Mouse (Mus musculus): ENCODE results near the gene Ogfod2. TPM values are rescaled to one million over a fixed set of nuclear protein-coding genes. Genes with fewer than 3 reads are reported as not detected.

The Ogfod2 gene
- polyA plus RNA-seq, 1 experiment from 2014 or later, result 19.7 TPM

- H3K4me3 ChIP-seq (replicated peaks; ENCODE audit: low read depth, low read length), result peak overlapping the region; percentile 84
- ATAC-seq (ENCODE audit: low FRiP score, low TSS enrichment), result no peak
- H3K27ac ChIP-seq (replicated peaks; ENCODE audit: low read depth, low read length), result peak overlapping the region; percentile 81
- H3K36me3 ChIP-seq (ENCODE audit: control insufficient read depth, insufficient read depth, low read length), result peaks cover 33% of the 10 kb centered on the region
- WGBS, result 23% methylated on average over 7 of the region's 7 CpGs
- H3K9ac ChIP-seq (replicated peaks; ENCODE audit: low read length), result peak overlapping the region; percentile 89
- DNase-seq, result no peak
- no peaks in the 10 kb centered on the region for H3K9me3 ChIP-seq (ENCODE audit: control insufficient read depth, low read length)
- no peaks in the 10 kb centered on the region for H3K27me3 ChIP-seq (ENCODE audit: control insufficient read depth, insufficient read depth, low read length)
- peaks cover 22% of the 10 kb centered on the region for H3K4me1 ChIP-seq (ENCODE audit: control insufficient read depth, insufficient read depth, low read length)
- peak overlapping the region; percentile 87 for H3K4me2 ChIP-seq (ENCODE audit: low read length)
Measured at GRCm38 (mm10) chr5:124115531-124115930, 3.4 kb downstream of the Ogfod2 start.

GRCm38 (mm10) chr5:124115990-124116845 is 4.1 kb downstream of the Ogfod2 start, which contains the start of gene Arl6ip4:
TSS of gene Arl6ip4 (plus strand) at chr5:124116089.
- H3K4me2 ChIP-seq (ENCODE audit: low read length), result peak within 1 kb of the TSS; percentile 87
- peak within 1 kb of the TSS; percentile 89 for H3K9ac ChIP-seq (replicated peaks; ENCODE audit: low read length)
- H3K9me3 ChIP-seq (ENCODE audit: control insufficient read depth, low read length), result no peaks in the 10 kb centered on the region
- peak within 1 kb of the TSS; percentile 81 for H3K27ac ChIP-seq (replicated peaks; ENCODE audit: low read depth, low read length)
- H3K36me3 ChIP-seq (ENCODE audit: control insufficient read depth, insufficient read depth, low read length), result peaks cover 40% of the 10 kb centered on the region
- no peaks in the 10 kb centered on the region for H3K27me3 ChIP-seq (ENCODE audit: control insufficient read depth, insufficient read depth, low read length)
- H3K4me3 ChIP-seq (replicated peaks; ENCODE audit: low read depth, low read length), result peak within 1 kb of the TSS; percentile 84
- DNase-seq, result peak; percentile 90
- 1% methylated on average over 64 of the region's 64 CpGs for WGBS
- H3K4me1 ChIP-seq (ENCODE audit: control insufficient read depth, insufficient read depth, low read length), result peaks cover 20% of the 10 kb centered on the region
- no peak for ATAC-seq (ENCODE audit: low FRiP score, low TSS enrichment)

- DNase-seq (no peak), ATAC-seq (ENCODE audit: low FRiP score, low TSS enrichment) (no peak)
- no peak overlapping the region for H3K4me3 ChIP-seq (replicated peaks; ENCODE audit: low read depth, low read length)
- no peak overlapping the region for H3K9ac ChIP-seq (replicated peaks; ENCODE audit: low read length)
- H3K4me1 ChIP-seq (ENCODE audit: control insufficient read depth, insufficient read depth, low read length), result peaks cover 8% of the 10 kb centered on the region
- no peaks in the 10 kb centered on the region for H3K27me3 ChIP-seq (ENCODE audit: control insufficient read depth, insufficient read depth, low read length)
- 81% methylated on average over 5 of the region's 5 CpGs for WGBS
- H3K36me3 ChIP-seq (ENCODE audit: control insufficient read depth, insufficient read depth, low read length), result peaks cover 68% of the 10 kb centered on the region
- H3K27ac ChIP-seq (replicated peaks; ENCODE audit: low read depth, low read length), result no peak overlapping the region
- H3K4me2 ChIP-seq (ENCODE audit: low read length), result no peak overlapping the region
- H3K9me3 ChIP-seq (ENCODE audit: control insufficient read depth, low read length), result no peaks in the 10 kb centered on the region
Measured at GRCm38 (mm10) chr5:124119204-124119603, 7.1 kb downstream of the Ogfod2 start.

GRCm38 (mm10) chr5:124122357-124122756 is 10.3 kb downstream of the Ogfod2 start:
- no peaks in the 10 kb centered on the region for H3K27me3 ChIP-seq (ENCODE audit: control insufficient read depth, insufficient read depth, low read length)
- H3K9ac ChIP-seq (replicated peaks; ENCODE audit: low read length), result no peak overlapping the region
- no peaks in the 10 kb centered on the region for H3K4me1 ChIP-seq (ENCODE audit: control insufficient read depth, insufficient read depth, low read length)
- H3K9me3 ChIP-seq (ENCODE audit: control insufficient read depth, low read length), result no peaks in the 10 kb centered on the region
- no peak for ATAC-seq (ENCODE audit: low FRiP score, low TSS enrichment)
- peaks cover 90% of the 10 kb centered on the region for H3K36me3 ChIP-seq (ENCODE audit: control insufficient read depth, insufficient read depth, low read length)
- 94% methylated on average over 18 of the region's 18 CpGs for WGBS
- no peak overlapping the region for H3K4me2 ChIP-seq (ENCODE audit: low read length)
- DNase-seq, result no peak
- H3K4me3 ChIP-seq (replicated peaks; ENCODE audit: low read depth, low read length), result no peak overlapping the region
- no peak overlapping the region for H3K27ac ChIP-seq (replicated peaks; ENCODE audit: low read depth, low read length)

DNA sequence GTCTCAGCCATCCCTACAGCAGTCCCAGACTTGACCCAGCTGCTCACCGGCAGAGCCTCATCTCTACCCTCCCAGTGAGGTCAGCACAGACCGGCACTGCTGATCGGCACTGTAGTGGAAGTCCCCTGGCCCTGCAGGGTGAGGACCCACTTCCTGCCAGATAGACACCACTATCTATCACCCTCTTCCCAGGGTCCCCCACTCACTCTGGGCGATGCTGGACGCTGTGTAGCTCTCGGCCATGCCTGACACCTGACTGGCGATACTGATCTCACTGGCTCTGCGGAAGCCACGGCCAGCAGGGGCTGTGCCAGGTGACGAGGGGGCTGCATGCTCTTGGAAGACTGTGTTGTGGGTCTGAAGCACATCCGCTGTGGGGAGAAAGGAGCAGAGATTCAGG is 13.0 kb downstream of the Ogfod2 start:
- no peak for DNase-seq
- H3K9ac ChIP-seq (replicated peaks; ENCODE audit: low read length), result no peak overlapping the region
- no peak overlapping the region for H3K4me2 ChIP-seq (ENCODE audit: low read length)
- 91% methylated on average over 11 of the region's 11 CpGs for WGBS
- H3K36me3 ChIP-seq (ENCODE audit: control insufficient read depth, insufficient read depth, low read length), result peaks cover 92% of the 10 kb centered on the region
- no peaks in the 10 kb centered on the region for H3K9me3 ChIP-seq (ENCODE audit: control insufficient read depth, low read length)
- H3K4me3 ChIP-seq (replicated peaks; ENCODE audit: low read depth, low read length), result no peak overlapping the region
- H3K4me1 ChIP-seq (ENCODE audit: control insufficient read depth, insufficient read depth, low read length), result no peaks in the 10 kb centered on the region
- H3K27me3 ChIP-seq (ENCODE audit: control insufficient read depth, insufficient read depth, low read length), result no peaks in the 10 kb centered on the region
- no peak overlapping the region for H3K27ac ChIP-seq (replicated peaks; ENCODE audit: low read depth, low read length)
- no peak for ATAC-seq (ENCODE audit: low FRiP score, low TSS enrichment)

DNA sequence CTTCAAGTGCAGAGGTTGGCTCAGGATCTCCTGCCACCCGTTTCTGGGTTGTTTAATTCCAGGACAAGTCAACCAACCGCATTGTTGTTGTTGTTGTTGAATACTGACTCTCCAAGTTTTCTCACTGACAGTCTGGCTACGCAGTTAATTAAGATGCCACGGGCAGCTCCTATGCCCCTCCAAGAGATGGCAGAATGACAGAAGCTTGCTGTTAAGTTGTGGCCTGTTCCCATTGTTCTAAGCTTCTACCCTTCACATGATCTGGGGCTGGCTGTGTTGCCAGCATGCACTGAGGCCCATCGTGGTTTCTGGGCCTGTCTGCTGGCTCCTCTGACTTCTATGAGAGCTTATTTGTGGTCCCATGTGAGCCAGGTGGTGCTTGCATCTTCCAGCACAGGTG is 22.2 kb downstream of the Ogfod2 start:
- H3K27ac ChIP-seq (replicated peaks; ENCODE audit: low read depth, low read length), result no peak overlapping the region
- DNase-seq, result no peak
- 89% methylated on average over 5 of the region's 5 CpGs for WGBS
- H3K9me3 ChIP-seq (ENCODE audit: control insufficient read depth, low read length), result no peaks in the 10 kb centered on the region
- ATAC-seq (ENCODE audit: low FRiP score, low TSS enrichment), result no peak
- no peaks in the 10 kb centered on the region for H3K4me1 ChIP-seq (ENCODE audit: control insufficient read depth, insufficient read depth, low read length)
- H3K4me3 ChIP-seq (replicated peaks; ENCODE audit: low read depth, low read length), result no peak overlapping the region
- H3K9ac ChIP-seq (replicated peaks; ENCODE audit: low read length), result no peak overlapping the region
- H3K36me3 ChIP-seq (ENCODE audit: control insufficient read depth, insufficient read depth, low read length), result peaks cover 60% of the 10 kb centered on the region
- no peaks in the 10 kb centered on the region for H3K27me3 ChIP-seq (ENCODE audit: control insufficient read depth, insufficient read depth, low read length)
- H3K4me2 ChIP-seq (ENCODE audit: low read length), result no peak overlapping the region

DNA sequence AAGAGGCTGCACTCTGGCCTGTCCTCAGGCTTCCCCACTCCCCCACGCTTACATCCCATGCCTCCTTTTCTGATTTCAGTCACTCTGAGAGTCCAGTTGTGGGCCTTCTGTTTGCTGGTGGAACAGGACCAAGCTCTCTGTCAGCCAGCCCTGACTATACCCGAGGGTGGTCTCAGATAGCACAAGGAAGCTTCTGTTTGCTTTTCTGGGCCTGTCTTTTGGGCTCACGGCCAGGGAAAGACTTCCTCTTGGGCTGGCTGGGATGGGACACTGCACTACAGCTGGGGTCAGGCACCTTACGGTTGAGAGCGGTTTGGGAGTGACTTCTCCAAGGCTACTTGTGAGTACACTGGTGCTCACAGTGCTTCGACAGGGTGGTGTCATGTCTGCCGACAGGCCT is 26.0 kb downstream of the Ogfod2 start:
- Histone ChIP-seq H3K4me2 (ENCODE audit: low read length) (no peak overlapping the region), H3K9me3 (ENCODE audit: control insufficient read depth, low read length) (no peaks in the 10 kb centered on the region), H3K36me3 (ENCODE audit: control insufficient read depth, insufficient read depth, low read length) (peaks cover 50% of the 10 kb centered on the region), H3K9ac (replicated peaks; ENCODE audit: low read length) (no peak overlapping the region), H3K4me1 (ENCODE audit: control insufficient read depth, insufficient read depth, low read length) (no peaks in the 10 kb centered on the region), H3K4me3 (replicated peaks; ENCODE audit: low read depth, low read length) (no peak overlapping the region), H3K27ac (replicated peaks; ENCODE audit: low read depth, low read length) (no peak overlapping the region), H3K27me3 (ENCODE audit: control insufficient read depth, insufficient read depth, low read length) (no peaks in the 10 kb centered on the region)
- no peak for DNase-seq
- 83% methylated on average over 7 of the region's 7 CpGs for WGBS
- ATAC-seq (ENCODE audit: low FRiP score, low TSS enrichment), result no peak

DNA sequence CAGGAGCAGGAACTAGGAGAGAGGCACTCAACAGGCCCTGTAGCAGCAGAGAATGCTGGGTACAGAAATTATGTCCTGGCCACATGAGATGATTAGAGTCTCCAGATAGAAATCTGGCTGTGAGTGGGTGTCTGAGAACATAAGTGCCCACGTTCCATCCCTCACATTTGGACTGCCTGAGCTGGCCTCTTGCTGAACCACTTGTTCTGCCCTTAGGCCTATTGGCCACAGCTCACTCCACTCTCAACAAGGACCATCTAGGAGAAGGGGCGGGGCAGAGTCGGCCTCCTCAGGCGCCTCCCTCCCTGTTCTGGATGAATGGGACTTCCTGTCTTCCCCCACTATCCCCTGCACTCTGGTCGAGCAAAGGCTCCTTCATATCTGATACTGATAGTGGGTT is 36.9 kb downstream of the Ogfod2 start:
- WGBS, result 66% methylated on average over 5 of the region's 5 CpGs
- no peak for DNase-seq
- Histone ChIP-seq H3K4me2 (ENCODE audit: low read length) (no peak overlapping the region), H3K4me3 (replicated peaks; ENCODE audit: low read depth, low read length) (no peak overlapping the region), H3K9me3 (ENCODE audit: control insufficient read depth, low read length) (no peaks in the 10 kb centered on the region), H3K4me1 (ENCODE audit: control insufficient read depth, insufficient read depth, low read length) (no peaks in the 10 kb centered on the region), H3K27me3 (ENCODE audit: control insufficient read depth, insufficient read depth, low read length) (no peaks in the 10 kb centered on the region), H3K9ac (replicated peaks; ENCODE audit: low read length) (no peak overlapping the region), H3K27ac (replicated peaks; ENCODE audit: low read depth, low read length) (no peak overlapping the region), H3K36me3 (ENCODE audit: control insufficient read depth, insufficient read depth, low read length) (peaks cover 13% of the 10 kb centered on the region)
- ATAC-seq (ENCODE audit: low FRiP score, low TSS enrichment), result no peak

DNA sequence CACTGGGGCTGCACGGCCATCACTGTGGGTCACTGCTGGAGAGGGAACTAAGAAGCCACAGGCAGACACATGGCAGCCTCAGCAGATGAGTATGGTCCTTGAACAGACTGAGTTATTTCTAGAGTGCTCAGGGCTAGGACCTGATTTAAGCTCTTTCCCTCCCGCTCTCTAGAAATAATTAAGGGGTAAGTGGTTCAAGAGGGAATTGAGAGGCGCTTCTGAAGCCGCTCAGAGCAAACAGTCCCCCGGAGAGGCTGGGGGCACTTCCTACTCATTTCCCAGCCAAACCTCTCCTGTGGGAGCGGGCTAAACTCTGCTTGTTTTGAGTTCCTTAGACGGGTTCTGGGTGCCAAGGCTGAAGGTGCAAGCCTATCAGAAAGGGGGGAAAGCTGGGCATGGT is 38.8 kb downstream of the Ogfod2 start:
- no peak for ATAC-seq (ENCODE audit: low FRiP score, low TSS enrichment)
- WGBS, result 88% methylated on average over 7 of the region's 7 CpGs
- Histone ChIP-seq H3K9ac (replicated peaks; ENCODE audit: low read length) (no peak overlapping the region), H3K36me3 (ENCODE audit: control insufficient read depth, insufficient read depth, low read length) (peaks cover 13% of the 10 kb centered on the region), H3K4me2 (ENCODE audit: low read length) (no peak overlapping the region), H3K4me3 (replicated peaks; ENCODE audit: low read depth, low read length) (no peak overlapping the region), H3K27ac (replicated peaks; ENCODE audit: low read depth, low read length) (no peak overlapping the region), H3K27me3 (ENCODE audit: control insufficient read depth, insufficient read depth, low read length) (no peaks in the 10 kb centered on the region), H3K9me3 (ENCODE audit: control insufficient read depth, low read length) (no peaks in the 10 kb centered on the region), H3K4me1 (ENCODE audit: control insufficient read depth, insufficient read depth, low read length) (no peaks in the 10 kb centered on the region)
- DNase-seq, result no peak
